Mouse (Mus musculus) layer of hippocampus, postnatal 14 days (tissue): Measurements from ENCODE around the gene Senp8. TPM values are rescaled to one million over a fixed set of nuclear protein-coding genes. Genes with fewer than 3 reads are reported as not detected.
"Not testable (repeated sequence)": the region's sequence is repeated elsewhere in the genome, so short reads cannot be mapped to it uniquely, and the experiment has no call there.

Source experiments
- DNase-seq, 2 experiments: peaks; one replicate each; pipeline ENCODE4 v3.0.0; 2021 to 2022; ENCODE audit warnings: low spot score in 2 of 2, mixed read lengths in 1 of 2
- long read RNA-seq, 2 experiments: library from polyadenylated mRNA; stranded (forward); transcript quantifications; one replicate each; pipeline ENCODE4 v2.0.0; 2021
- total RNA-seq, 2 experiments: library from RNA; stranded (reverse); gene quantifications; 2 replicates each; pipeline ENCODE4 v1.2.3; 2021

Gene Senp8
- 1 to 10 TPM; 6.3 to 8.7 TPM for total RNA-seq
- long read RNA-seq, experiment 1, partial matches to known transcripts = 0 of 2 reads
- long read RNA-seq, experiment 1, other reads (novel, unspliced or antisense) = 1 of 2 reads
- long read RNA-seq, experiment 2, partial matches to known transcripts = 0 of 3 reads
- long read RNA-seq, experiment 2, other reads (novel, unspliced or antisense) = 1 of 3 reads

GRCm38 (mm10) chr9:59750267-59751065, at the start of gene Senp8, which contains the start of gene Myo9a:
Senp8 (minus strand) TSS chr9:59750710.
Myo9a (plus strand) TSS chr9:59750896.
- DNase-seq = peak; percentile 99 to 100

- not testable (repeated sequence) for DNase-seq
Measured at GRCm38 (mm10) chr9:59766966-59767461, 16.5 kb upstream of the Senp8 start.

GRCm38 (mm10) chr9:59760515-59760914, 10.0 kb upstream of the Senp8 start:
- DNase-seq = no peak

GRCm38 (mm10) chr9:59757016-59757415, 6.5 kb upstream of the Senp8 start:
- DNase-seq = not testable (repeated sequence)

GRCm38 (mm10) chr9:59755199-59755598, 4.7 kb upstream of the Senp8 start:
- DNase-seq = no peak

- no peak for DNase-seq
Measured at GRCm38 (mm10) chr9:59751966-59752365, 1.5 kb upstream of the Senp8 start.

GRCm38 (mm10) chr9:59751066-59751581, 614 bp upstream of the Senp8 start:
- DNase-seq = peak in 1 of 2 experiments; percentile 70

- DNase-seq = peak in 1 of 2 experiments; percentile 14
Measured at GRCm38 (mm10) chr9:59749581-59750265, 787 bp downstream of the Senp8 start.

- DNase-seq = no peak
Measured at GRCm38 (mm10) chr9:59748969-59749368, 1.5 kb downstream of the Senp8 start.

GRCm38 (mm10) chr9:59748387-59748786, 2.1 kb downstream of the Senp8 start:
- DNase-seq = no peak

- no peak for DNase-seq
Measured at GRCm38 (mm10) chr9:59743903-59744302, 6.6 kb downstream of the Senp8 start.

- DNase-seq = no peak
Measured at GRCm38 (mm10) chr9:59740593-59740992, 9.9 kb downstream of the Senp8 start.

GRCm38 (mm10) chr9:59735394-59735793, 15.1 kb downstream of the Senp8 start:
- DNase-seq = no peak

GRCm38 (mm10) chr9:59733075-59733474, 17.4 kb downstream of the Senp8 start:
- no peak for DNase-seq

- no peak for DNase-seq
Measured at GRCm38 (mm10) chr9:59731136-59731535, 19.4 kb downstream of the Senp8 start.

GRCm38 (mm10) chr9:59727569-59728286, 22.8 kb downstream of the Senp8 start:
- DNase-seq = no peak

GRCm38 (mm10) chr9:59725515-59725914, 25.0 kb downstream of the Senp8 start:
- DNase-seq = no peak

- DNase-seq = peak; percentile 41 to 74
Measured at GRCm38 (mm10) chr9:59723791-59724442, 26.6 kb downstream of the Senp8 start.

GRCm38 (mm10) chr9:59723096-59723657, 27.3 kb downstream of the Senp8 start:
- DNase-seq = peak; percentile 78 to 87

GRCm38 (mm10) chr9:59721144-59721543, 29.4 kb downstream of the Senp8 start:
- no peak for DNase-seq
